Mouse (Mus musculus) kidney, postnatal 25 days (tissue): ENCODE results near the gene Gpr61.

ENCODE experiments used
- DNase-seq, 2 experiments: peaks; one replicate each; pipeline ENCODE4 v3.0.0; 2021; ENCODE audit warnings: mixed read lengths in 2 of 2

The Gpr61 gene

DNA sequence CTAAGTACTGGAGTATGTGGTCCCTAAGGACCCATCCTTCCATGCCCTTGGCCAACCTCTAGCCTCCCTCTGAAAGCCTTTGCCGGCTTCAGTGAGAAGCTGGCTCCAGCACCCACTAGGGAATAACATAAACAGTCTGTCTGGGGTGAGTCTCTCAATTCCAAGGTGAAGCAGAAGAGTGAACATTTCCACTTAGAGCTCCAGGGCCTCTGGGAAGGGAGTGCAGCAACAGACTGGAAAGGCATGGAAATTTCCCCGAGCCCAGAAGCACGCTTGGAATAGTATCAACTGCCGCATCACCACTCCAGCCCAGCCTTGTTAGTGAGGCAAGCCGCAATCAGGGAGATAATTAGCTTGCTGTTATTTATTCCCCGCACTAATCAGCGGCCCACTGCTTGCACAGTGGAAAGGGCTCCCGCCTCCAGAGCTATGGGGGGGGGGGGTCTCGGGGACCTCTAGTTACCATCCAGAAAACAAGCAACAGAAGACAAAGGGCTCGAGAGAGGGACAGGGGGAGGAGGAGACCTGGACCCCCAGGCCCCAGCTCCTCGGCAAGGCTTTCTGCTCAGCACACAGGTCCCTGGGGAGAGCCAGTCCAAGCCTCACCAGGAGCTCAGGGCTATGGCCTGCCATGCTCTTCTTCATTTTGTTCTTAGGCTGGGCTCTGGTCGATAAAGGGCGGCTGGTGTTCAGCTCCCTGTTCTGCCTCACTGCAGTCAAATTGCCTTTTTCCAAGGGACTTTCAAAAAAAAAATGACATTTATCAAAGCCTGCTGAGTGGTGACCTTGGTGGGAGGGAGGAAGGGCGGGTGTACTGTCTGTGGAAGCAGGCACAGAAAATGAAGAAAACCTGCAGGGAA lies 20.2 kb upstream of the Gpr61 start:
- peak in 1 of 2 experiments; percentile 52 for DNase-seq

DNA sequence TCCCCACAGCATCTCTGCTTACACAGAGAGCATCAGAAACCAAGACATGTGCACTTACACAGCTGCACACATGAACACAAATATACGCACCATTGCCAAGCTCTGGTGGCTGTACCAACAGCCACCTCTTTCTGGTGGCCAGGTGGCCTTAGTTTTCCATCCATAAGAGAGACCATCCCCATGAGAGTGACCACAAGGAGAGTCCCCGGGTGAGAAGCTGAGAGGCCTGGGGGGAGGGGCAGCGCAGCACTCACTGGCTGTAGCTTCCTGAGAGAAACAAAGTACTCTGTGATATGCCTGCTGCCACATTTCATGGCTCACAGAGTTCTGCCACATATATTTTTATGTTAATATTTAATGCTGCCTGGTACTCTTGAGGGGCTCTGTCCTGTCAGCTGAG lies 14.5 kb upstream of the Gpr61 start:
- DNase-seq = no peak

DNA sequence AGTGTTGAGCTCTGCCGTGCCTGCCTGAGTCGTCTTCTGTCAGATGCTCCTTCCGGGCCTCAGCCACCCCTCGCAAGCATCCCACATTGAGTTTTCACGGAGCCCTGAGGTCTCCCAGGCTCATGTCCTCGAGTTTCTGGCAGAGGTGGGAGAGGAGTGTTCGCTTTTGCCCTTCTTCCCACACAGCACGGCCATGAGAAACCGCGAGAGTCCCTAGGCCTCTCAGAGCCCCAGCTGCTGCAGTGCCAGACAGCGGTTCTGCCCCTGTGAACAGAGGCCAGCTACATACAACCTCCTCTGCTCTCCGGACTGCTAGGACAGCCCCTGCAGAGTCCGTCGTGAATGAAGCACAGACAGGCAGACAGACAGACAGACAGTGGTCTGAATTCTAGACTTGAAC lies 12.8 kb upstream of the Gpr61 start:
- no peak for DNase-seq

DNA sequence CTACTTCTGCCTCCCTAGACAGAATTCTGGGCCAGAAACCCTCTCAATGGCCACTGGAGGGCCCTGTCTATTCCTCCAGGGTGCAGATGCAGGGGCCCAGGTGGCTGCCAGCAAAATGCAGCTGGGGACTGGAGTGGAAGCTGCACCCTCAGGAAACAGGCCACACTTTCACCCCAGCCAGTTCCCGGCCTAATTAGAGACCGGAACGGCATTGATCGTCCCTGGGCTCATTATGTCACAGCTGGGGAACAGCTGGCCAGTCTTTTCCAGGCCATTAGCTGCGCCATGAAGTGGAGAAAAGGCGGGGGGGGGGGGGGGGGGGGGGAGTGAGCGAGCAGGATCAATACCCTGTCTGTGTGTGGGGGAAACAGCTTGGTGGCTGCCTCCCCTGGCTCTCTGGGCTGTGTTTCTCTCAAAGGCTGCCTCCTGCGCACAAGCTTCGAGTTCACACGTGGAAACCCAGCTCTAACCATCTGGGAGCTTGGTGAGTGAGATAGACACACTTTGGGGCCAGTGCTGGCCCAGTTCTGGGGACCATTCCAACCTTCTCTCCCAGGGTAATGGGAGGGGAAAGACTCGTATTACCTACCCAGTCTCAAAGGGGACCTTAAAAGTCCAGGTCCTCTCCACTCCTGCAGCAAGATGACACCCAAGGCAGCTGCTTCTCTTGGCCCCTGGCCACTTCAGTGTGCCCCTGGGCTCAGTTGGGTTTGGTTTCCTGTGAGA lies 12.0 kb upstream of the Gpr61 start:
- DNase-seq = peak; percentile 35 to 62

DNA sequence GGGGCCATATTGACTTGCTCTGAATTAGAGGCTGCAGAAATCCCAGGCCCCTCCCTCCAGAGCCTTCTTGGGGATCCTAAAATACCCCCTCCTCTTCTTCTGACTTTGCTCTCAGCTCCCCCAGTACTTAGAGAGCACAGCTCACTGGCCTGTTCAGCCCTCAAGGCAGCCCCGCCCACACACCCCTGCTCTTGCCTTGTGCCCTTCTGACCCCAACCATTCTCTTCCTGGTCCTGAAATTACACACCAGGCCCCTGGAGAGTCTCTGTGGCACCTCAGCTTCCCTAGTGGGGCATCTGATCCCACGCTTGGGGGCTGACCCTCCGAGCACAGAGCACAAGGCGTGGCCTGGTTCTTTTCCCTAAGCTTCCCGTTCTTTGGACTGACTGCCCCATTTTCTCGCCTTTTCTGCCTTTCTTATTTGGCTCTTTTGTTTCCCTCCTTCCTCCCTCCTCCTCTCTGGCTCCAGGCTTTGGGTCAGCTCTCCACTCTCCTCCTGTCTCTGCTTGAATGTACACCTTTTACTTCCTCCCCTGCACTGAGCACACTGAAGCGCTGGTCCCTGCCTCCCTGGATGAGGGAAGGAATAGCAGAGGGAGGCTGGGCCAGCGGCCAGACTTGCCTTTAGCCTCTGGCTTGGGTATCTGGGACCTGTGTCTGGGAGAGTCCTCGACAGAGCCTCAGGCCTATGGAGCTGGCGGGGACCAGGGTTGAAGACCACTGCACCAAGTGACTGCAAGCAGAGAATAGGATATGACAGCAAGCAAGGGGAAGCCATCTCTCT lies 11.0 kb upstream of the Gpr61 start:
- no peak for DNase-seq

DNA sequence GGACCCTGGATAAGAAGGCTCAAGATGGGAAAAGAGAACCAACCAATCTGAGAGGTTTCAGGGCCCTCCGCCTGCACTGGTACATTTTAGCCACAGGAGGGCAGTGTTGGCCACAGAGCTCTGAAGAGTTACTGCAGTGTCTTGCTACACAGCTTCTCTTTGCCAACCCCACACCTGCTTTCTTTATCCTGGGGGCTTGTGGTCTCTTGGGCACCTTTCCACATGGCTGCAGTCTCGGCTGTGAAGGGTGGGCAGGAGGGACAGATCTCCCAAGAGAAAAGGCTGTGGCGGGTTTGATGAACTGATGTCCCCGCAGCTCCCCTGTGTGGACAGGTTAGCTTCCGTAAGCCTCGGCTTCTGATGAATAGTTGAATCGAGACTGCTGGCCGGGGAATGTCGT lies 10.1 kb upstream of the Gpr61 start:
- DNase-seq = peak; percentile 73 to 75

DNA sequence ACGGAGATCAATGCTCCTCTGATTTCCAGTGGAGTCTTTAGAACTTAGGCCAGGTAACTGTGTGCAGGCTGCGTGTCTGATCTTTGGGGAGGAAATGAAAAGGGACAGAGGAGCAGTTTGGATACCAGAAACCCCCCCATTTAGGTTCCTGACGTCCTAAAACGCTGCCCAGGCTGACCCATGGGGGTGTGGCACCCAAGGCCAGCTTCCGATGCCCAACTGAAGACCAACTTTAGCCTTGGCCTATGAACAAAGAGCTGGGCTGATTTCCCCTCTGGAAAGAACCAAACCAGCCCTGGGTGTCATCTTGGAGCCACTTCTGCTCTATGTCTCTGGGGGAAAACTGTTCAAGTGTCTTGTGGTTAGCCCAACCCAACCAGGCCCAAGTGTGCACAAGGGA lies 9.4 kb upstream of the Gpr61 start:
- no peak for DNase-seq

DNA sequence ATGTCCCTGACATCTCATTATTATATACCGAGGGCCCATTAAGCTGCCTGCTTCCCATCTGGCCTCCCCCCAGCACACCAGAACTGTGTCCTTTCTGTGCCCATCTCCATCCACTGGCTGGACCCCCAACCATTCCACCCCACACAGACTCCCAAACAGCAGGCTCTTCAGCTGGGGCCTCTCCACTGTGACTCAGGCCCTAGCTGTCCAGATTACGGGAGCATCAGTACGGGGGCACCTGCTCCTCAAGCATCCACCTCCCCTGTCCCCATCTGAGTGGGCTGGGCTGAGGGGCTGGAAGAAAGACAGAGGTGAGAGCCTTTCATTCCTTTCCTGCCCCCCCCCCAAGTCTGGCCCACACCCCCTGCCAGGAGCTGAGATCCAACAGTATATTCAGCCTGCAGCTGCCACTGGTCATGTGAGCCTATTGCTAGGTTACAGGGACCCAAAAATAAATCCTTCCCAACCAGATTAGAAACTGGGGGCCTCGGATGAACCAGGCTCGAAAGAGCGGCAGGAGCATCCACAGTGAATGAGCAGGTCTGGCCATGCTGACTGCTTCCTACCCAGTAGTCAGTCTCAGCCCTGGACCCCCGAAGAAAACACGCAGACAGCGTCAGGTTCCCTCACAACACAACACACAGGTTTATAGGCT lies 3.8 kb upstream of the Gpr61 start:
- DNase-seq = no peak

DNA sequence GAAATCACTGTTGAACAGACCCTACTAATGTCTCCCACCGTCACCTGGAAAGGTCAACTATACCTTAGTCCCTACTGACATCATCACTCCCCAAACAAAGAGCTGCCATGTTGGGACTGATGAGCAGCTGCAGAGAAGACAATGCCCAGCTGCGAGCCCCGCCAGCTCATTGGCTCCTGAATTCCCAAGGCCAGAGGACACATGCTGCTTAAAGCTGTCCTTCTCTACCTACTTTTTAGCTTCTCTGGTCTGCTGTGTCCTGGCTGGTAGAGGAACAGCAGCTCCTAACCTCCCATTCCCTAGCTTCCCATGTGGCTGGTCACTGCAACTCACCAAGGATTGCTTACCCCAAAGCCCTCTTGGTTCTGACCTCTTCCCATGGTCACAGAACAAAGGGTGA lies 2.4 kb downstream of the Gpr61 start:
- DNase-seq = no peak

DNA sequence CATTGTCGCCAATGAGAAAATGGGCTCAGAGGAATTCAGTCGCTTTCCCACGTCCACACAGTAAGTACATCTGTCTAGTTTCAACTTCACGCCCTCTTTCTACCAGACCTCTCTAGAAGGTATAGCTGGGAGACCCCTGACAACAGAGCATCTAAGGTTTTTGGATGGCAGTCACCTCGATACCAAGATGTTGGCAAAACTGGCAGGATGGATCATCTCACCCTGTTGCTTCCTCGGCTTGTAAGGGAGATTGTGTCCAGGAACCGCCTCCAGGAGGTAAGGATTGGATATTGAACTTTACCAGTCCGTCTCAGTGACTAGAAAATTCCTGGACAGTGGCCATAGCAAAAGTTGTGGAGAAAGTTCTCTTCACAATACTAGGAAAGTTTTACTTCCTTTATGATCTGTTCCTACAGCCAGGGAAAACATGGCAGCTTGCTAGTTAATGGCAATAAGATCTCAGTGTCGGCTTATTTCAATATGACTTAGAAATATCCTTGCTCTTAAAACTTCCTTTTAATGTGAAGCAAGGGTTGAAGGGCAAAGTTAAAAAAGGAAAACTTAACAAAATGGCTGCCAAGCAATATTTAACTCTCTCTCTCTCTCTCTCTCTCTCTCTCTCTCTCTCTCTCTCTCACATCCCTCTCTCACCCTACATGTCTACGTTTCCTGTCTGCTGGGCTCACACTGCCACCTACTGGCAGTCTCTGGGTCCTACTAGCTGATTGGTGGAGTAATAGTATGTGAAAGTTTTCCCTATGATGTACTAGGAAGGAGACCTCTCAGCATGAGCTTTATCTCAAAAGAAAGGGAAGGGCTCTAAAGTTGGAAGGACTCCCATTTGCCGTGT lies 7.1 kb downstream of the Gpr61 start:
- peak; percentile 89 to 96 for DNase-seq

DNA sequence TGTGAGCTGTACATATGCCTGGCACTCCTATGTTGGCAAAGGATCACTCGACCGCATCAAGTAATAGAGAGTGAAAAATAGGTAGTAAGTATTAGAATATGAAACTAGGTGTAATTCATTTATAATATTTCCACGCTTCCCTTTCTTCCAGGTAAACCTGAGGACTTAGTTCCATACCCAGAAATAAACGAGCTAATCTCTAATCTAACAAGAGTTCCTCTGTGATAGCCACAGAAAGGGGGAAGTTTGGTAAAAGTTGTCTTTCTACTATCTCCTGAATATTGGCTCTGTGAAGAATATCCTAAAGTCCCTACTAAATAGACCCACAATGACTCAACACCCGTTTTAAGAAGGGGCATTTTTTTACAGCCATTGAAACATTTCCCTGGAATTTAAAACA lies 8.0 kb downstream of the Gpr61 start:
- DNase-seq = no peak

DNA sequence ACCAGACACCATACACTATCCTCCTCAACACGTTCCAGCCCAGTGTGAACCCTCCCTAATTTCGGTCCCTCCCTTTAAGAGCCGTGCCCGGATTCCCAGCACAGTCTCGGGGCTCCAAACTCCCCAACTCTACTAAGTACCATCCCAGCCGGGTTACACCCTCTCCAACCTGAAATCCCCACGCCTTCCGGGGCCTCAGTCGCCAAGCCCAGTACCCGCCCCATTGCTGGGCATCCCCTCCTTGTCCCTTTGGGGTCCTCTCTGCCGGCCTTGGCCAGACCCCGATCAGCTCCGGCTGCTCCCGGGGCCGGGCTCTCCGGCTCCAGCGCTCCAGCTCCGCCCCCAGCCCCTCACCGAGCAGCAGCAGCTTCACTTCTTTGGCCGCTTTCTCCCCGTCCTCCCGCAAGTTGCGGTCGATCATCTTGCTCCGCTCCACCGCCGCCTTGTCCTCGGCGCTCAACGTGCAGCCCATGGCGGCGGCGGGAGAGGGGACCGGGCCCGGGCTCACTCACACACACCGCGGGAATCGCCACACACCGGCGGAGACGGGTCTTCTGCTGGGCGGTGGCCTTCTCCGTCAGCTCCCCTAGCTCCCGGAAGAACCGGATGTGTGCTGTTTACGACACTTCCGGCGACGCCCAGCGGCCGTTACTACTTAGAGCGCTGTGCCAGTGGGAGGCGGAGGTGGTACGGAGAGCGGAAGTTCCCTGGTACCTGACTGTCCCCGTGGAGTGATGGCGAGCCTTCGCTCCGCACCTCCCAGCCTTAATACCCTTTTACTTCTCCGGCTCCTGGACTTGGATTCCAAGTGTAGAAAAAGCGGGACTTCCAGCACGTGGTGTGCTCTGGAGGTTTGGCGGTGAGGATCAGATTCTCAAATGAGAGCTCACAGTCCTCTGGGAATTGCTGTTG lies 8.9 kb downstream of the Gpr61 start, which contains the start of gene Gnai3:
TSS of gene Gnai3 (minus strand) at position 613 of the 912 bp plus-strand sequence.
- DNase-seq = peak; percentile 94 to 96

DNA sequence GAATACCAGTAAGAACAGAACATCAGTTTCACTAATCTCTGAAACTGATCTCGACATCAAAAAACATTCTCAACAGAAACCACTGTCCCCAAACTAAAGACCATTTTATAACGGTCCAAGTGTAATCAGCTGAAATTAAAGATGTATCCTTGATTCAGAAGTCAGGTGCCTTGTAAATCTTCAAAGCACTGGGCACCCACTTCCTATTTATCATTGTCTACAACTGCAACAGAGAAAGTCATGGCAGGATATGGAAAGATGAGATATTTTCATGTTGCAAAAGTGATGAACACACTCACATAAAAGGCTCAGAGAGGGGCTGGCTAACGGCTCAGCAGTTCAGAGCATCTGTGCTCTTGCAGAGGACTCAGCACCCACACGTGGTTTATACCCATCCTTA lies 13.9 kb downstream of the Gpr61 start:
- no peak for DNase-seq

DNA sequence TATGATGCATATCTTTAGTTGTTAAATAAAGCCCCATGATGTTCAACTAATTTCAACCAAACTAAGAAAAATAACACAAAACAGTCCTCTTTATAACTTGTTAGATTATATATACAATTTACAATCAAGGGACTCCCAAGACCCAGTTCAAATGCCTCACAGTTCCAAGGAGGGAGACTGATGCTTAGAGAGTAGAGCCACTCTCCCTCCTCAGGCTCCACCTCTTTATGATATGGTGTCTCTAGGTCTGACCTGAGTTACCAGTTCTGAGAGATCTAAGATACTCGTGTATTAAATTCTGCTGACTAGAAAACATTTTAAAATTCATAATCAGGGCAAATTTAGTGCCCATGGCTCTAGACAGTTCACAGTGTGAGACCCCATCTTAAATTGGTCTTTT lies 15.6 kb downstream of the Gpr61 start:
- no peak for DNase-seq

DNA sequence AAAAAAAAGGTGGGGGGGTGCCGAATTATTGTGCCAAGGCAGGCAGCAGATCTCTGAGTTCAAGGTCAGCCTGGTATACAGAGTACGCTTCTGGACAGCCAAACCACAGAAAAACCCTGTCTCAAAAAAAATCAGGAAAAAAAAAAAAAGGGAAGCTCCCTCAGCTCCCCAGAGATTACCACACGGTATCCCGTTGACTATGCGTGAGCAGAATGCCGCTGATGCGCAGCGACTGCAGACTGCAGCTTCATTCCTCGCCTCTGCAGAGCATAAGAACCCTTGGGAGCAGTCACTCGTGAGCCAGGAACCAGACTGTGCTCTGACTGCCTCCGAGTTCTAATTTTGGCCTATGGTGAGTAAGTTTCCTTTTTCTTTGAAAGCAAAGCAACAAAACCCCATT lies 20.0 kb downstream of the Gpr61 start:
- no peak for DNase-seq

DNA sequence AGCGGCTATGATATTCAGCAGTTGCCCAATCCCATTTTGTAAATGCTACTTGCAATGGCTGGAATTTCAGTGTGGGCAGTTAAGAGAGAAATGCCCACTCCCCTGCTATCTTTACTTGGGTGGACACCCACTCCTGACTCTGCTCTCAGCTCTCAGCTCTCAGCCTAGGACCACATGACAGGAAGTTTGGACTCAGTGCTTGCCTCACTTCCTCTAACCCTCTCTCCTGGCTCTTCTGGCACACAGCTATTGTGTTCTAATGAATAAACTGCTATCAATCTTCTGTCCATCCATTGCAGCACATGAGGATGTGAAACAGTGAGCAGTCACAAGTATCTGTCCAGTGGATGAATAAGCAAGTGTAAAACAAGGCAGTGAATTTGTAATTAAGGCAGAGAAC lies 22.2 kb downstream of the Gpr61 start:
- no peak for DNase-seq

DNA sequence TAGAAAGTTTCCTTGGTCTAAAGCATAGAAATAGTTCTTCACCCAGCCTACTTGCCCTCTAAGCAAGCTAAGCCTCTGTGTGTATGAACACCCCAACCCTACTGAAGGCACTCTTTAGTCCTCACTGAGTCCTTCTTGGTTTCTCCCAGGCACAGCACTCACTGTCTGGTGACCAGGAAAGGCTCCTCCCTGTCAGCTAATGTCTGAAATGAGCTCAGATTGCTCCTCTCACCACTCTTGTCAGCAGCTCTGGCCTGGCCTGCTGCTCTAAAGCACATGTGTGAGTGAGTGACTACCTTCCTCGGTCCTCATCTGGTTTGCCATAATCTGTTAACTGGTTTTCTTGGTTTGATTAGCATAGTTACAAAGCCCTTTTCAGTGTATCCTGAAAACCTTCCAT lies 22.9 kb downstream of the Gpr61 start:
- DNase-seq = no peak

DNA sequence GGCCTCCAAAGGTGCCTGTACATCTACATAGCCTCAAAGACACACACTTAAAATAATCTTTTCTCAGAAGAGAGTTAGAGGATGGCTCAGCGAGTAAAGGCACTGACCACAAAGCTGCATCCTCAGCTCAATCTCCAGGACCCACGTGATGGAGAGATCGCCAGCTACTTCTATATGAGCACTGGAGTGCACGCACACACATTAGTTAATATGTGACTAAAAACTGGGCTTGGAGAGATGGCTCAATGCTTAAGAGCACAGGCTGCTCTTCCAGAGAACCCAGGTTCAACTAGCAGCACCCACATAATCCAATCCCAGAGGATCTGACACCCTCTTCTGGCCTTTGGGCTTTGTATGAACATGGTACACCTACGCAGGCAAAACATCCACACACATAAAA lies 23.5 kb downstream of the Gpr61 start:
- peak; percentile 36 to 60 for DNase-seq

DNA sequence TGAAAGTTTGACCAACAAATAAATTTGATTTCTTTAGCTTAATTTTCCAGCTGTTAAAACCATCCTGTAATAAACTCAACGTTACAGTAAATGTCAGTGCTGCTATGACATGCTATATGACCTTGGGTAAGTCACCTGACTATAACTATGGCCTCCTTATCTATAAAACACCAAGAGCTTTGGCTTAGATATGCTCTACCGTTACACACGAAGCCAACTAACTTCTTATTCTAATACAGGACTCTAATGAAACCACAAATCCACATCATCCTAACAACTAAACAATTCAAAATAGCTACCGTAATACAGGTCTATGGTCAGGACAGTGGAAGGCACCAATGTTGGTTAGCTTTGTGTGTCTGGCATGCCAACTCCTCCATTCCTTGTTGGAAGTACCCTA lies 24.9 kb downstream of the Gpr61 start:
- no peak for DNase-seq

DNA sequence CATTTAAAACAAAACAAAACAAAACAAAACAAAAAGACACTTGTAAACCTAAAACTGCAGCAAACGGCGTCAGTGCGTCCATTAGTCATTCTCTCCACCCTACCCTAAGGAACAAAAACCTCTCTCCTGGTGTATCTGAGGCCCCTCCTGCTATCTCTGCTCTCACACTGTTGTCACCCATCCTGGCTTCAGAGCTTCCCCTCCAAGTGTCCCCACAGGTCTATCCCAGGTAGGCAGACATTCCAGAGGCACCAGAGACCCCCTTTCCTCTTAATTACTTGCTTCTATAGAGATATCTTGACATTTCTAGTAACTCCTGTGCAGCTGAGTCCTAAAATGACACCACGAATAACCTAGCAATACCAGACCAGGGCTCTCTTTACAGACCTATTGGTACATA lies 25.3 kb downstream of the Gpr61 start:
- no peak for DNase-seq

DNA sequence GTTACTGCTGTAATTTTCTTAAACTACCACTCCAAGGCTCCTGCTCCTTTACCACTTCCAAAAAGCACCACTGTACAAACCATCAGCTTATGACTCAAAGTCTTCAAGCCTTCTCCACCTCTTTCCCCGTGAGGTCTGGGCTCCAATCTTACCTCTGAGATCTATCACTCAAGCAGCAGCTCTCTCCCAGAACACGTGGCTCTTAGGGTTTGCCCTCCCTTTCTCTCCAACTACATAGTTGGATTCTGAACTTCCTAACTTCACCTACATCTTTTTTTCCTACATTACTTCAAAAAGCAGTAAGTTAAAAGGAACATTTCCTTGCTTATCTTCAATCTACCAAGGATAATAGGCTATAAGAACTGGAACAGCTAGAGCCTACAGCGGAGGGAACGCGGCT lies 26.2 kb downstream of the Gpr61 start:
- DNase-seq = no peak
